Mouse (Mus musculus) stomach, postnatal 0 days (tissue): ENCODE results near the gene Nudt5.

ENCODE experiments used
- CTCF ChIP-seq: IDR thresholded peaks from 2 replicates; pipeline ENCODE4 v1.5.1; 2016; ENCODE audit warnings: antibody characterized with exemption, low read depth, mild to moderate bottlenecking, moderate library complexity
- EP300 ChIP-seq: optimal IDR thresholded peaks from 2 replicates; pipeline ENCODE3; 2016; ENCODE audit warnings: antibody characterized with exemption

- TF ChIP-seq EP300 (no peak), CTCF (no peak)
Measured at GRCm38 (mm10) chr2:5824685-5825084, 20.1 kb upstream of the Nudt5 start.
